ENCODE assay signal across 8 mouse cellular contexts in the genomic region with DNA sequence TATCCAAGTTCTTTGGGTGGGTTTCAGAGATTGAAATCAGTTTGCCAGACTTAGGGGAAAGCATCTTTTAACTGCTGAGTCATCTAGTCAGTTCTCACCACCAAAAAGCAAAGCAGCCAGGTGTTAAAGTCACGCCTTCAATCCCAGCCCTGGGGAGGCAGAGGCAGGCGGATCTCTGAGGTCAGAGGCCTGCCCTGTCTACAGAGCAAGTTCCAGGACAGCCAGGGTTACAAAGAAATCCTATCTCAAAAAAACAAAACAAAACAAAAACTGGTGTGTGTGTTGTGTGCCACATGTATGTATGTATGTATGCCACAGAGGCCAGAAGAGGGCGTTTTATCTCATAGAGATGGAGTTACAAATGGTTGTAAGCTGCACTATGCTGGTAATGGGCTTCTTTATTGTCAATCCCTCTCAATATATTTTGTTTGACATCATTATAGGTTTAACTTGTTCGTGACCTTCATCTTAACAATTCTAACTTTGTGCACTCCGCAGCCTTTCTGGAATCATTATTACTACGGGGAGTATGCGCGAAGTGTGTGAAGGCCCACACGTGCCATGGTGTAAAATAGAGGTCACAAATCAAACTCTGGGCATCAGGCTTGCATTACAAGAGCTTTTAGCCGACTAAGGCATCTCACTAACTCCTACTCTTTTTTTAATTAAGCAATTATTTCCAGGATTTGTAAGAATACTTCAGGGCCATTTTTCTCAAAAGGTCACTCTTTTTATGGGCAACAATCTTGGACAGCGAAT. TPM values are rescaled to one million over a fixed set of nuclear protein-coding genes. Genes with fewer than 3 reads are reported as not detected.
A peak's percentile ranks its signal among the peaks of the same experiment; 100 is the strongest.
DNase-seq lines count a peak whose midpoint lies in the region; ATAC-seq and TF ChIP-seq lines count a peak whose summit lies in the region.

No protein-coding gene starts in this region.

- H3K9ac ChIP-seq in neural tube, embryonic 11.5 days (ENCODE audit: low read length), result peak overlapping the region; percentile 57
- H3K9ac ChIP-seq in forebrain, postnatal 0 days, result peak overlapping the region; percentile 44; the same call in 1 of the 2 replicates
- H3K9ac ChIP-seq in liver, embryonic 14.5 days (replicated peaks), result peak overlapping the region; percentile 54
- peak overlapping the region; percentile 75 for H3K9ac ChIP-seq in stomach, postnatal 0 days (ENCODE audit: low read length)

- no peaks in the 10 kb centered on the region for H3K4me1 ChIP-seq in cerebellum, adult 2 months (ENCODE audit: control insufficient read depth, insufficient read depth, low read length)
- H3K4me1 ChIP-seq in neural tube, embryonic 11.5 days (ENCODE audit: control insufficient read depth, insufficient read depth, low read length), result peaks cover 9% of the 10 kb centered on the region; the same call in 1 of the 2 replicates
- peaks cover 6% of the 10 kb centered on the region; the same call in 1 of the 2 replicates for H3K4me1 ChIP-seq in forebrain, postnatal 0 days (ENCODE audit: insufficient read depth)
- H3K4me1 ChIP-seq in liver, embryonic 14.5 days (replicated peaks; ENCODE audit: control insufficient read depth in 2 of 2, insufficient read depth in 2 of 2, low read length in 1 of 2), result peaks cover 0 to 11% of the 10 kb centered on the region in 2 experiments; a peak in 3 of 4 replicates
- no peaks in the 10 kb centered on the region for H3K4me1 ChIP-seq in stomach, postnatal 0 days (replicated peaks; ENCODE audit: control insufficient read depth, insufficient read depth)

- peak overlapping the region; percentile 71 for H3K4me3 ChIP-seq in cerebellum, adult 2 months (replicated peaks; ENCODE audit: insufficient read depth, low read depth, low read length)
- peak overlapping the region; percentile 84 for H3K4me3 ChIP-seq in neural tube, embryonic 11.5 days (ENCODE audit: low read depth, low read length)
- H3K4me3 ChIP-seq in forebrain, postnatal 0 days (ENCODE audit: low read depth, low read length), result peak overlapping the region; percentile 91
- peak overlapping the region; percentile 71 to 81 for H3K4me3 ChIP-seq in liver, embryonic 14.5 days (ENCODE audit: insufficient read depth in 1 of 2, low read depth in 2 of 2, low read length in 2 of 2)
- peak overlapping the region; percentile 89 for H3K4me3 ChIP-seq in stomach, postnatal 0 days (ENCODE audit: low read depth, low read length)

- H3K9me3 ChIP-seq in neural tube, embryonic 11.5 days (ENCODE audit: control insufficient read depth, low read length), result no peaks in the 10 kb centered on the region
- H3K9me3 ChIP-seq in forebrain, postnatal 0 days (ENCODE audit: low read length), result no peaks in the 10 kb centered on the region
- H3K9me3 ChIP-seq in liver, embryonic 14.5 days (ENCODE audit: control insufficient read depth, low read length), result no peaks in the 10 kb centered on the region
- no peaks in the 10 kb centered on the region for H3K9me3 ChIP-seq in stomach, postnatal 0 days (ENCODE audit: control insufficient read depth, low read length)

- ATAC-seq in neural tube, embryonic 11.5 days (ENCODE audit: insufficient read depth, low FRiP score, low TSS enrichment), result peak; percentile 49
- ATAC-seq in forebrain, postnatal 0 days, result no peak; the same call in 1 of the 2 replicates
- ATAC-seq in liver, embryonic 14.5 days (ENCODE audit: insufficient read depth), result no peak
- 0 out of 2 replicates have a peak, but pooled peaks have one; percentile 33 for ATAC-seq in stomach, postnatal 0 days (ENCODE audit: low FRiP score, low TSS enrichment)

- no peak for TF ChIP-seq EP300 in liver, embryonic 14.5 days (IDR thresholded peaks at IDR 0.05; ENCODE audit: low read depth)
- TF ChIP-seq EP300 in stomach, postnatal 0 days (optimal IDR thresholded peaks at IDR 0.05), result no peak

- peak overlapping the region; percentile 64 for H3K4me2 ChIP-seq in neural tube, embryonic 11.5 days (ENCODE audit: low read depth)
- peak overlapping the region; percentile 47 for H3K4me2 ChIP-seq in forebrain, postnatal 0 days (ENCODE audit: low read depth)
- H3K4me2 ChIP-seq in liver, embryonic 14.5 days (ENCODE audit: low read depth), result peak overlapping the region; percentile 54
- H3K4me2 ChIP-seq in stomach, postnatal 0 days (replicated peaks; ENCODE audit: low read depth), result peak overlapping the region; percentile 77

- H3K36me3 ChIP-seq in neural tube, embryonic 11.5 days (ENCODE audit: control insufficient read depth, insufficient read depth, low read length), result no peaks in the 10 kb centered on the region; the same call in 1 of the 2 replicates
- H3K36me3 ChIP-seq in forebrain, postnatal 0 days (ENCODE audit: insufficient read depth), result no peaks in the 10 kb centered on the region
- peaks cover 5% of the 10 kb centered on the region for H3K36me3 ChIP-seq in liver, embryonic 14.5 days (replicated peaks; ENCODE audit: control insufficient read depth, insufficient read depth, low read depth)
- H3K36me3 ChIP-seq in stomach, postnatal 0 days (ENCODE audit: control insufficient read depth, insufficient read depth, low read length), result peaks cover 6% of the 10 kb centered on the region

- H3K27me3 ChIP-seq in cerebellum, adult 2 months (ENCODE audit: control insufficient read depth, insufficient read depth, low read length), result no peaks in the 10 kb centered on the region
- no peaks in the 10 kb centered on the region for H3K27me3 ChIP-seq in neural tube, embryonic 11.5 days (ENCODE audit: control insufficient read depth, insufficient read depth, low read length)
- no peaks in the 10 kb centered on the region for H3K27me3 ChIP-seq in forebrain, postnatal 0 days (ENCODE audit: insufficient read depth, low read length)
- H3K27me3 ChIP-seq in liver, embryonic 14.5 days (ENCODE audit: control insufficient read depth, insufficient read depth, low read length), result no peaks in the 10 kb centered on the region
- H3K27me3 ChIP-seq in stomach, postnatal 0 days (ENCODE audit: control insufficient read depth, insufficient read depth, low read length), result no peaks in the 10 kb centered on the region

- 59% methylated on average over 11 of the region's 11 CpGs for WGBS in cerebellum, adult 2 months
- WGBS in neural tube, embryonic 11.5 days, result 55% methylated on average over 11 of the region's 11 CpGs
- WGBS in forebrain, postnatal 0 days, result 55% methylated on average over 11 of the region's 11 CpGs
- WGBS in liver, embryonic 14.5 days (ENCODE audit: insufficient replicate concordance), result 54% methylated on average over 11 of the region's 11 CpGs
- 56% methylated on average over 11 of the region's 11 CpGs for WGBS in stomach, postnatal 0 days

- peak in 1 of 2 experiments; percentile 9 for DNase-seq in cerebellum, adult 2 months
- no peak for DNase-seq in cerebellum, postnatal 4 days (ENCODE audit: low spot score in 2 of 2)
- no peak for DNase-seq in neural tube, embryonic 11.5 days (ENCODE audit: low spot score)
- DNase-seq in neural tube, embryonic 10.5 days (ENCODE audit: extremely low spot score, low spot score), result no peak
- DNase-seq in forebrain, postnatal 0 days, result no peak
- DNase-seq in liver, embryonic 14.5 days (ENCODE audit: low read depth in 3 of 3, low spot score in 3 of 3), result no peak
- no peak for DNase-seq in stomach, postnatal 0 days (ENCODE audit: low spot score)
- DNase-seq in spleen, postnatal 4 days (ENCODE audit: low spot score in 2 of 2), result no peak

- no peak for TF ChIP-seq POLR2A in cerebellum, adult 2 months (IDR thresholded peaks at IDR 0.05; ENCODE audit: borderline replicate concordance, insufficient read depth, low read length)

- TF ChIP-seq CTCF in cerebellum, adult 2 months (IDR thresholded peaks at IDR 0.05; ENCODE audit: borderline replicate concordance, insufficient read depth, low read depth, low read length), result no peak
- TF ChIP-seq CTCF in forebrain, postnatal 0 days (IDR thresholded peaks at IDR 0.05; ENCODE audit: low read depth), result peak; percentile 26; the same call in 1 of the 2 replicates
- no peak; the same call in 1 of the 2 replicates for TF ChIP-seq CTCF in liver, embryonic 14.5 days (IDR thresholded peaks at IDR 0.05; ENCODE audit: low read depth)
- peak; percentile 31 for TF ChIP-seq CTCF in stomach, postnatal 0 days (IDR thresholded peaks at IDR 0.05; ENCODE audit: low read depth)

- H3K27ac ChIP-seq in cerebellum, adult 2 months (ENCODE audit: insufficient read depth, low read length), result peak overlapping the region; percentile 47; the same call in 1 of the 2 replicates
- peak overlapping the region; percentile 76 for H3K27ac ChIP-seq in neural tube, embryonic 11.5 days (ENCODE audit: low read depth, low read length)
- peak overlapping the region; percentile 75 for H3K27ac ChIP-seq in forebrain, postnatal 0 days (ENCODE audit: low read depth, low read length)
- no peak overlapping the region for H3K27ac ChIP-seq in liver, embryonic 14.5 days
- peak overlapping the region; percentile 53; the same call in 1 of the 2 replicates for H3K27ac ChIP-seq in stomach, postnatal 0 days (replicated peaks)

RNA-seq across cellular contexts. Expression of a gene that starts 0.6 kb away (rescaled TPM):
- 38.1 and 39.1 TPM in 2 replicates for polyA plus RNA-seq in cerebellum, adult 2 months (2012; rRNA removed)
- polyA plus RNA-seq in neural tube, embryonic 11.5 days (2014; fragmentation: Nextera tagmentation; extraction: Ambion mirVana), result 17.5 and 18.9 TPM in 2 replicates
- 26.9 and 29.8 TPM in 2 replicates for total RNA-seq in forebrain, postnatal 0 days (2014; rRNA removed)
- polyA plus RNA-seq in forebrain, postnatal 0 days (2015; fragmentation: Nextera tagmentation; extraction: Ambion mirVana), result 3.7 and 5.9 TPM in 2 replicates
- polyA plus RNA-seq in liver, embryonic 14.5 days (2012; rRNA removed), result 6.2 and 9.8 TPM in 2 replicates
- polyA plus RNA-seq in liver, embryonic 14.5 days (2014; fragmentation: Nextera tagmentation; extraction: Ambion mirVana), result 4.5 and 5.4 TPM in 2 replicates
- 3.8 and 4.5 TPM in 2 replicates for polyA plus RNA-seq in stomach, postnatal 0 days (2015; fragmentation: Nextera tagmentation; extraction: Ambion mirVana)

RNA-seq across cellular contexts. Expression of a gene that starts 41.1 kb away (rescaled TPM):
- polyA plus RNA-seq in cerebellum, adult 2 months (2012; rRNA removed), result 5.9 and 7.7 TPM in 2 replicates
- polyA plus RNA-seq in neural tube, embryonic 11.5 days (2014; fragmentation: Nextera tagmentation; extraction: Ambion mirVana), result 55.5 and 62.7 TPM in 2 replicates
- total RNA-seq in forebrain, postnatal 0 days (2014; rRNA removed), result 22.9 and 25.1 TPM in 2 replicates
- 25.4 and 30.4 TPM in 2 replicates for polyA plus RNA-seq in forebrain, postnatal 0 days (2015; fragmentation: Nextera tagmentation; extraction: Ambion mirVana)
- 4.6 and 5.9 TPM in 2 replicates for polyA plus RNA-seq in liver, embryonic 14.5 days (2012; rRNA removed)
- 25.2 and 25.5 TPM in 2 replicates for polyA plus RNA-seq in liver, embryonic 14.5 days (2014; fragmentation: Nextera tagmentation; extraction: Ambion mirVana)
- polyA plus RNA-seq in stomach, postnatal 0 days (2015; fragmentation: Nextera tagmentation; extraction: Ambion mirVana), result 15.7 and 19.4 TPM in 2 replicates

RNA-seq across cellular contexts. Expression of a gene that starts 53.8 kb away (rescaled TPM):
- polyA plus RNA-seq in cerebellum, adult 2 months (2012; rRNA removed), result not detected in 2 replicates
- polyA plus RNA-seq in neural tube, embryonic 11.5 days (2014; fragmentation: Nextera tagmentation; extraction: Ambion mirVana), result not detected in 2 replicates
- 0.14 TPM in 1 of 2 replicates, not detected in the other for total RNA-seq in forebrain, postnatal 0 days (2014; rRNA removed)
- polyA plus RNA-seq in forebrain, postnatal 0 days (2015; fragmentation: Nextera tagmentation; extraction: Ambion mirVana), result not detected in 2 replicates
- polyA plus RNA-seq in liver, embryonic 14.5 days (2012; rRNA removed), result 0.03 TPM in 1 of 2 replicates, not detected in the other
- polyA plus RNA-seq in liver, embryonic 14.5 days (2014; fragmentation: Nextera tagmentation; extraction: Ambion mirVana), result not detected in 2 replicates
- polyA plus RNA-seq in stomach, postnatal 0 days (2015; fragmentation: Nextera tagmentation; extraction: Ambion mirVana), result not detected in 2 replicates

Comparison
In these comparisons a context has a peak if more than half of its experiments do, and no peak if none do; other contexts are left out.
1. CTCF ChIP-seq: peak in forebrain, postnatal 0 days (single experiment) and stomach, postnatal 0 days (single experiment); none in cerebellum, adult 2 months (single experiment) and liver, embryonic 14.5 days (single experiment).
2. ATAC-seq: peak in neural tube, embryonic 11.5 days (single experiment) and stomach, postnatal 0 days (single experiment); none in forebrain, postnatal 0 days (single experiment) and liver, embryonic 14.5 days (single experiment).
3. Peak in every context shown above with its lines, with median percentiles within 50 percentile points of each other: H3K4me3 ChIP-seq, H3K4me2 ChIP-seq and H3K9ac ChIP-seq.